Mouse (Mus musculus) ovary, postnatal 10 days (tissue): ENCODE measurements around the gene Hdac9.
"Not testable (repeated sequence)": the region's sequence is repeated elsewhere in the genome, so short reads cannot be mapped to it uniquely, and the experiment has no call there.

Experiments
- DNase-seq: peaks from one replicate; pipeline ENCODE4 v3.0.0; 2022; ENCODE audit warnings: low spot score

Gene Hdac9

DNA sequence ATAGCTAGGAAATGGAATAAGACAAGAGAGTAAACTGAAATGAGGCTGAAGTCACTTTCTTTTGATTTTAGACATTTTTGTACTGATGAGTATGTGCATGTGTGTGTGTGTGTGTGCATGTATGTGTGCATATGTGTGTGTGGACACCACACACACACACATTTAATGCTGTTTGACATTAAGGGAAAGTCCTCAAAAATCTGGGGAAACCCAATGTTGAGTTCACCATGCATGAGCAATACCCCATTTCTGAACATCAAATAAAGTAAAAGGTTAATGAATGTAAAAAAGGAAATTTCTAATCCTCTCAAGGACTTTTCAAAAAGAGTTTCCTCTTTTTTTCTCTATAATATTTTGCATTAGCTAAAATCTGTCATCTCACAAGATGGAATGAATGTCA lies 427.3 kb downstream of the Hdac9 start:
- DNase-seq, result no peak

DNA sequence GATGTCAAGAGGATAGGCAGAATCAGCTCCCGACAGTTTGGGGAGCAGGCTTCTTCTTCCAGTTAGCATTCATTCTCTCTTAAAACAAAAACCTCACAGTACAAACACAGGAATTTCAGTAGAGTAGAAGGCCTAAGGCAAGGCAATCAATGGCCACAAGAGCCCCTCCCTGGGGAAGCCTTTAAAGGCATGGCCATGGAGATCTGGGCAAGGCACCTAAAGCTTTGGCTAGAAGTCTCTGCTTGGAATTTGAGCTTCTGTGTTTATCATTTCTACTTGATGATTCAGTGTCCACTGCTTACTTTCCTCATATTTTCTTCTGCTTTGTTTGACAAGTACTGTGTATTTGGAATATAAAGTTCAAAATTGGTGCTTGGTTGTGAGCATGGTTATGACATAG lies 429.2 kb downstream of the Hdac9 start:
- no peak for DNase-seq

DNA sequence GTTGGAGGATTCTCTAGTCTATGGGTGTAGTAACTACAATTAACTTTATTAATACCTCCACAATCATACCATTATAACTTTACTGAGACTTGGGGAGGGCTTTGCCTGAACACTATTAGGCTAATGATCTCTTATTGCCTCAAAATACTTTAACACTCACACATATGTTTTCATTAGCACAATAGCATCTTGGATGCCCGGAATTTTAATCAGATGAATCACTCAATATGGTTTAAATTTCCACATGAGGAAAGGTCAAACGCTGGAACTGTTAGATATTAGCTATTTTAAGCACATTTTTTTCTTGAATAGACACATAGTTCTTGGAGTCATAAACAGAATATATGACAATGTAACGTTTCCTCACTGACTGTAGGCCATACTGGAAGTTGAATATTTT lies 429.9 kb downstream of the Hdac9 start:
- no peak for DNase-seq

DNA sequence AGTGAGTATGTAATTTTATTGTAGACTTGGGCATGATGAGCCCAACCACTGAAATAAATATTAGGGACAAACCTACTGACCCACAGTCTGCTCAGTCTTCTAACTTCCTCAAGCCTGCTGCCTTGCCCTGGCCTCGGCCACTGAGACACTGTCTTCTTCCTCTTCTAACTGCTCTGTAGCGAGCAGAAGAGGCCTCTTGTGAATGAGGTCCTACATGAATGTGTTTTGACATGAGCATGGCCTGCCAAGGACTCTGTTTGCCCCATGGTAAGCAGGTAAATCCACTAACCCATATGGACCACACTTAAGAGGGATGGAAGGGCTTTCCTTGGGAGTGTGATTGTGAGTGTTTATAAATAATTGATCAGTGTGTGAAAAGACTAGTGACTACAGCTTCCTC lies 430.9 kb downstream of the Hdac9 start:
- no peak for DNase-seq

DNA sequence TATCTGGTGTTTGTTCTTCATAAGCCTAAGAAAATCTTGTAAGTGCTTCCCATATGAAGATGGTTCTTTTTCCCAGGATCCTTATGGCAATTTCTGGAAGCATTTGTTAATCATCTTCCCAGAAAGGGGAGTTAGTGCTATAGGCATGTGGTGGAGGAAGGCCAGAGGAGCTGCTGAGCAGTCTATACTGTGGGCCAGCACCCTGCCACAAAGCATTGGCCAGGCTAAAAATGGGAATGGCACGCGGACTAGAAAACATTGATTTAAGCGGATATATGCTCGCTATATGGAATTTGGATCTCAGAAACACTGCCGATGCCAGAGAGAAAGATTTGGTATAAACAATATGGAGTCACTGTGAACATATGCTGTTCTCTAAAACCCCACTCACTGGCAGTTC lies 435.2 kb downstream of the Hdac9 start:
- DNase-seq, result no peak

DNA sequence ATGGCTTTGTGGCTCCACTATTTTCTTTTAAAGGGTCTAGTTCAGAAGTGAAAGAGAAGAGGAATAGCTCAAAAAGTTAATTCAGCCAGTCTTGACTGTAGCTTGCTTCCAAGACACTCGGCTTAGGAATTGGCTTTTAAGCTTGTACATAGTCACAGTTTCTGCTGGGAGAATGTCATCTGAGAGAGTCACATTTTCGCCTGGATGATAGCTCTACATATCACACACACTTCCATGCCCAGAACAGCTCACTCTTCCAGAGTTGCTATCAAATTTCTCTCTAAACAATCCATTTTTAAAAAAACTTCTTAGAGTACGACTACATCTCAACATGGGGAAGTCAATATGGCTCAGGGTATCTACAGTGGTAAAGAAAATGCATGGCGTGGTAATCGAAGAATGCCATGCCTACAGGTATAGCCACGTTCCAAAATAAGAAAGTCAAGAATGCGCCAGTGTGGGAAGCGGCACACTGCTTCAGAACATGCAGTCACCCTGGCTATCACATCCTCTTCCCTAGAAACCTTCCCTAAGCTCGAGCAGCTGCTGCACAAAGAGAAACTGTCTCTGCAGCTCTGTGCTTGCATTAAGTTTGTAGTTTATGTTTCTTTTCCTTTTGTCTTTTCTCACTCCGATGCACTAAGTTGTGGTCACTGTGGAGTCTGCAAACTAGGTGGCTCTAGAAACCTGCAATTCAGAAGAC lies 443.8 kb downstream of the Hdac9 start:
- DNase-seq, result no peak

DNA sequence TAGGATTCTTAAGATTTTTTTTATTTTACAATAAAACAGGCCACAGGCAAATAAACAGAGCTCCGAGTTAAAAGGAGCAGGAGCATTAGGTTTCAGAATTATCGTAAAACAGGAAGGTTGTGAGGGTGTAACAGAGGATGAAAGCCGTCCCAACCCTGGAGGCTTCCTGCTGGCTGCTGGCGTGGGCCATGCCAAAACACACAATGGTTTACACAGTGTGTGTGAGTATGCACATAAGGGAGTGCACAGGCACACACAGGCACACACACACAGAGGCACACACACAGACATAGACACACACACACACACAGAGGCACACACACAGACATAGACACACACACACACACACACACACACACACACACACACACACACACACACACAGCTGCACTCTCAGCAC lies 444.4 kb downstream of the Hdac9 start:
- DNase-seq, result no peak

DNA sequence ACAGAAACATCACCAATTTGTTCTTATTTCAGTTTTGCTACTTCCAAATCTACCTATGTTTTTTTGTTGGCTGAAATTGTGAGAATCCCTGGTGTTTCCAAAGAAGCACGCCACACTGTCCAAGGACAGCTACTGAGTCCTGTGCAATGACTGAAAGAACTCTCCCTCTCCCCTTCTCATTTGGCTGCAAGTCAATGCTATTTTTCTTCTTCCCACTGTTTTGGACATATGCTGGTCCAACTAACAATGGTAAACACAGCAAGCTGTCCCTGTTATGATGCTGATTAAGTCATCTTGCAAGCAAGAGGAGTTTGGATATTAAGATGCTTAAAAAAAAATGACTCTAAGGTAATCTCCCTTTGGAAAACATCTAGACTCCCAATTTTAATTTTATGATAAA lies 455.2 kb downstream of the Hdac9 start:
- no peak for DNase-seq

DNA sequence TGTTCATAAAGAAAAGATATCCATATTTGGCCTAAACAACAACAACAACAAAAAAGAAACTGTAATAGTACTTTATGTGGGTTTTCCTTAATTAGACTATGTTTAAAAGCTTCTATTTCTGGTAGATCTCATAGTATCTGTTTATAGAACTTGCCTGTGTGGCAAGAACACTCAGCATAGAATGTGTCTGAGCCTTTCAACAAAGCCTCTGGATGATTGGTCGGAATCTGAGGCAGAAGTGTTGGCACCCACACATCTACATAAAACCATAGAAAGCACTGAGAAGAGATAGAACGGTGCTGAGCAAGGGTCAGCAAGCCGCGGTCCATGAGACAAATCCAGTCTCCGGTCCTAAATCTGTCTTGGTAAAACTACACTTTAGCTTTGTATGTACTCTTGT lies 464.3 kb downstream of the Hdac9 start:
- DNase-seq, result no peak

DNA sequence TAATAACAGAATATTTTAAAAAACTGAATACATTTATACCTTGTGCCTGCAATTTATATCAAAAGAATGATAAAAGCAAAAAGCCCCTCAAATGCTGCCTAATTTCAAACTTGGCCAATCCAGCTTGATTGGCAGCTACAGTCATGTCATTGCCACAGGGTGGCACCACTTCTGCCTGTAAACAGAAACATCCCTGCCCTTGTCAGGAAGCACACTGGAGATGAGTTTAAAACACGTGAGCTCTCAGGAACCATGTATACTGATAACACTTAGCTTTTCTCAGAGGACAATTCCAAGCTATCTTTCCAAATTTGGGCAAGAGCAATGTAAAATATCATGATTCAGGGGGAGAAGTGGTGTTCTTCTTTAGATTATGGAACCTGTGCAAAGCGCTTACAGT lies 465.7 kb downstream of the Hdac9 start:
- DNase-seq, result no peak

DNA sequence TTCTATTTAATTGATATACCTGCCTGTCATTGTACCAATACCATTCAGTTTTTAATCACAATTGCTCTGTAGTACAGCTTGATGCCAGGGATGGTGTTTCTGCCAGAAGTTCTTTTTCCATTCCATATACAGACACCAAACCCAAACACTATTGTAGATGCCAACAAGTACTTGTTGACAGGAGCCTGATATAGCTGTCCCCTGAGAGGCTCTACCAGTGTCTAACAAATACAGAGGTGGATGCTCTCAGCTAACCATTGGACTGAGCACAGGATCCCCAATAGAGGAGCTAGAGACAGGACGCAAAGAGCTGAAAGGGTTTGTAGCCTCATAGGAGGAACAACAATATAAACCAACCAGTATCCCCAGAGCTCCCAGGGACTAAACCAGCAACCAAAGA lies 472.2 kb downstream of the Hdac9 start:
- not testable (repeated sequence) for DNase-seq

DNA sequence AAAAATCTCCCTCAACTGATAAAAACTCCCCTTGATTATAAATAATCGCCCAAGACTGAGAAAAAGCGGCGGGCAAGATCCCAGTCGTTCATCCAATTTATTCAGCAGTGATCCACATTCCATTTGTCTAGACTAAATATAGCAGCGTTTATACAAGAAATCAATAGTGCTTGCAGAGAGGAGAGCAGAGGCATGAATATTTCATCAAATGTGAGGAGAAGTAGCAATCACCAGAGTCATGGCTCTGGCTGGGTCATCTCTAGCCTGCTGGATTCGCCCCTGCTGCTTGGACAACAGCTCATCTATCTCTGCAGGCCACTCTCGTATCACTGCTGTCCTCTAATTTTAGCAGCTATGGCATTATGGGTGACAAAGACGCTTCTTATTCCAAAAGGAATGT lies 476.0 kb downstream of the Hdac9 start:
- DNase-seq, result no peak

DNA sequence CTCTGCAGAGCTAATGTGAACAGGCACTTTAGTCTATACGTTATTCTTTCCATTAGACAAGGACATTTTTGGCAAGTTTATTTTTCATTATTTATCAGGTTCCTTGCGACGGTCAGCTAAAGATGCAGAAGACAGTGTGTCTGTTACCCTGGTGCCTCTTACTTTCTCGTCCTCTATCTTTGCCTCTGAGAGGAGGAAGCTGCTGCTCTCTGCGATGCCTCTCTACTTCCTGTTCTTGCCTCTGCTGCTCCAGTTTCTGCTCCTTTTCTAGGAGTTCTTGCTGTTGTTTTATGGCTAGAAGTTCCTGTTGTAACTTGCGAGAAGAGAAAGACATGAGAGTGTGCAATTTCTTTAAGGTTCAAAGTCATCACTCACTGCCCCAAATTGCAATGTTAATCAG lies 484.0 kb downstream of the Hdac9 start:
- DNase-seq, result no peak

DNA sequence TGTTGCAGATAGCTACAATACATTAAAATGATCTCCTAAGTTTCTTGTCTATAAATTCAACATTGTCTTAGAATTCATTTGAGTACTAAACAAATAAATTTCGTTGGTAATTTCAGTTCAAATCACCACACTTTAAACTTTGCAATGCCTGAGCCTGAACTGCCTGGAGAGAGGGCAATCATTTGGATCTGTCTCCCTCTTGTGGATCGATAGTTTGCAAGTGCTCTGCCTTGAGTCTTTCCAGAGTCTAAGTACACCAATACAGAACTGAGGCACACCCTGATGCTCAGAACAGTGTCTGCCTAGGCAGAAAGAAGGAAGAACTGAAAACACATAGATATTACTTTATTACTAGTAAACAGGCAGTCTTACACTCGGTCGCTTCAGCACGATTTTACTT lies 484.4 kb downstream of the Hdac9 start:
- DNase-seq, result no peak

DNA sequence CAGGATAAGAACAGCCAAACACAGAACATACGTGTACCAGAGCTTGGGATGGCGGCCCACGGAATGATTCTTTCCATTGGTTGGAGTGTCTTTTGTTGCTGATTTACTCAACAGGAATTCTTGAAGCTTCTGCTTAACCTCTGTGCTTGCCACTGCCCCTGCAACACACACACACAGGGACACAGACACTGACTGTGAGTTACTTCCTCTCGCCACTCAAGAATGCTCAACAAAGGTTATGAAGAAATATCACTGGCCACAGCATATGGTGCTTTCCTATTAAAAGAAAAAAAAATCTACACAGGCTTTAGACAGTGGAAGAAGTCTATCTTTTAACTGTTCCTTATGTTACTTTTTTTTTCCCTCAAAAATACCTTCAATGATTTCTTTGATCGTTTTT lies 485.1 kb downstream of the Hdac9 start:
- no peak for DNase-seq

DNA sequence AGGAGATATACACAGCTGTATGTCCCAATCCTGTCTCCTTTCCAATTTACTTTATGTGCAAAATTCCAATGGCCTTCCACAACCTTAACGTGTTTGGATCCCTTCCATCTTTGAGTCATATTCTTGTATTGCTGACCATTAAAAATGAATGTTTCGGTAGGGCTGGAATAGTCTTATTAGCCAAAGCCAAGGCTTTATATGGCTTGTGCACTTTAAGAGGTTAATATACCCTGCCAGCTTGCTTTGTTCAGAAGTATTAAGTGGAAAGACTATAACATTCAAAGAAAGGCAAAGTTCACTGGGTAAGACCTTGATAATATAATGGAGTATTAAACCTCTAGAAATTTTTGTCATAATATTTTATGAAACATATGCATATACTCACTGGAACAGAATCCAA lies 491.4 kb downstream of the Hdac9 start:
- DNase-seq, result no peak

DNA sequence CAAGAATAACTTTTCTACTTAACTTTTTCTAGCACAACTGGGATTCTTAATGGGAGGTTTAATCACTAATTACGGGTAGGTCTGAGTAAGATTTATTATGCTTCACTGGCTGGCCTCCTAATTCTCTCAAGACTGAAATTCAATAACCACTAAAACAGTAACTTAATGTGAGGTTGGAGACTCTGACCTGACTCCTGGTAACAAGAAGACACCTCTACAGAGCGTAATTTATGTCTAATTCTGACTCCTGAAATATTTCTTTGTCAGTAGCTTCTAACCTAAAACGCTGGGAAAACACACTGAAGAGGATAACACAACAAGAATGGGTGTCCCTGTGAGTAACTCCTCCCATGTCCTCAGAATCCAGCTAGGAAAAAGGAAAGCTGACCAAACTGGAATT lies 508.8 kb downstream of the Hdac9 start:
- DNase-seq, result no peak

DNA sequence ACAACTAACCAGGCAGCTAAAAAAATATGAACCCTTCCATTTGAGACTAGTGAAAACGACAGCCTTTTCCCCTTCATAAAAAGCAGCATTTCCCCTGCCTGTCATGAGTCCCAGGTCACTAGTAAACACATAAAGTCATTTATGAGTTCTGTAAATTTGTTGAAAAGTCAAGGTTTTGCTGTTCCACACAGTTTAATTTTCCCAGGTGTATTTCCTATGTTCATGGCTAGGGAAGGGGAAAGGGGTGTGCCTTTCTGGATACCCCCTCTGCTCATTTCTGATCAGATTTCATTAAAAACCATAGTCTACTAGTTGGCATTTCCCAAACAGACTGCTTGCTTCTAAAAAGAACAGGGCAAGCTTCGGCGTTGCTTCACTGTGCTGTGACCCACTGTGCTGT lies 509.8 kb downstream of the Hdac9 start:
- no peak for DNase-seq

DNA sequence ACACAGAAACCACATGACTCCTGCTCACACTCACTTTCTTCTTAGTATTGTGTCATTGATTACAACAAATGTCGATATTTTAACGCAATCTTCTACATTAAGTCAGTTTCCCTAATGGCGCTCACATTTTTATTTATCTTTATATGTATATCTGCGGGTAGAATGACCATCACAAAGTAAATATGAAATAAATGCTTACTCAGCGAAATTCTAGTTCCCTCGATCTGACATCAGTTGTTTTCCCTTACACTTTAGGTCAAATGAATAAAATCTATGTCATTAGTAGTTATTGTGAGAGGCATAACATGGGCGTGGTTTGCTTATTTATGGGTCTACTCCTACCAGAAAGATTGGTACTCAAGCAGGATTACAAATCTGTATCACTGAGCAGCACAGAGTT lies 514.8 kb downstream of the Hdac9 start:
- no peak for DNase-seq

DNA sequence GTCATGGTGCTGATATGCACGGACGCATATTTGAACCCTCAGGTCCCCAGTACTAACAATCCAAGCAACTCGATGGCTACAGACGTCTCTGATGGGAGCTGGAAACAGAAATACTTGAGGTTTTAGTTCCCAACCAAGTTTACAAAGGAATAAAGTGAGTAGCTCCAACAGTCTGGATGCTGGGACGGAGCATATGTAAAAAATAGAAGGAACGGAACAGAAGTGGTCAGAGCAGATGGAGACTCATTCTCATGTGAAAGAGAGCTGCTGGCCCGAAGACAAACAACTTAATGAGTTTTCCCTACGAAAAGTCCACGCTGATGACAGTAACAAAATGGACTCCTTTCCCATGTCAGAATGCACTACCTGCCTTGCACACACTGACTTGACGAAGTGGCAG lies 518.3 kb downstream of the Hdac9 start:
- DNase-seq, result no peak

DNA sequence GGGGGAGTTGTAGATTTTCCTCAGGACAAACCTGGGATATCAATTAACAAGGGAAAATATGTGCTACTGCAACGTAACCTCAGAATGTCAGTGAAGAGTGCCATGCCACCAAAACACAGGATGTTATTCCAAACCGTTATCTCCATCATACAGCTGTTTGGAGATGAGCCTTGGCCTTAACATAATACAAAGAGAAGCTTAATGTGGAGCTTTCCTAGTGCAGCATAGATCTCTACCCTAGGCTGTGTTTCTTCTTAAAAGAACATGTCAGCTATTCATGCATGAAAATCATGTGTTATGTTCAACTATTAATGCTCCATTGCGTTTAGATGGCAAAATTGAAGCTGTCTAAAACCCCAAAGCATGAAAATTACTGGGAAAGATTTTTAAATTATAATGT lies 522.6 kb downstream of the Hdac9 start:
- no peak for DNase-seq

DNA sequence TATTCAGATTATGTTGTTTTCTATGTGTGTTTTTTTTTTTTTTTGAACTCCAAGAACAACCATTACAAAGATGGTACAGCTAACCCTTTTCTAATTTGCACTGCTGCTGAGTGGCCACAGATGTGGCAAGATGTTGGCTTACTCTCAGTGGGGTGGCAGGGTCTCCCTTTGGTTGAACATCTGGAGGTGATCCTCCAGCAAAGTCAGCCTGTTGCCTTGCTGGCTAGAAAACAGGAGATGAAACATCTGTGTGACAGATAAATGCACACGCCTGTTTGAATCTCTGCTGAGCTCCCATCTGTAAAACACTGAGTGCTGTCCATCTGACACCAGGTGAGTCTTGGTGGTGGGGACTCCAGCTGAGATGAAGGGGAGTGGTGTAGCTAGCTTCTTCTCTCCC lies 537.2 kb downstream of the Hdac9 start:
- DNase-seq, result no peak

DNA sequence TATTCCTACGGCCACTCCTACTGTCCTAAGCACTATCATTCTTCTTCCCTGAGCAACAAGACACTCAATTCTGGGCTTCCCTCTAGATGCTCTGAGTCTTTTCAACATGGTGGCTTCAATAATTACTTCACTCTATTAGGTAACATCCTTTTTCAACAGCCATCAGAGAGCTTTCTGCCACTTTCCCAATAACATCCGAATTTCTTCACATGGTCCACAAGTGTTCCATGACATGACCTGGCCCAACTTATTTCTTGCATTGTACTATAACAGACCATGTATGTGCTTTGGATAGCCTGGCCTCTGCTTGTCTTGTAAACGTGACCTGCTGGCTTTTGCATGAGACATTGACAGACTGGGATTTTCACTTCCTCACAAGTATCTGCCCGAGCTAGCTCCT lies 538.3 kb downstream of the Hdac9 start:
- DNase-seq, result no peak

DNA sequence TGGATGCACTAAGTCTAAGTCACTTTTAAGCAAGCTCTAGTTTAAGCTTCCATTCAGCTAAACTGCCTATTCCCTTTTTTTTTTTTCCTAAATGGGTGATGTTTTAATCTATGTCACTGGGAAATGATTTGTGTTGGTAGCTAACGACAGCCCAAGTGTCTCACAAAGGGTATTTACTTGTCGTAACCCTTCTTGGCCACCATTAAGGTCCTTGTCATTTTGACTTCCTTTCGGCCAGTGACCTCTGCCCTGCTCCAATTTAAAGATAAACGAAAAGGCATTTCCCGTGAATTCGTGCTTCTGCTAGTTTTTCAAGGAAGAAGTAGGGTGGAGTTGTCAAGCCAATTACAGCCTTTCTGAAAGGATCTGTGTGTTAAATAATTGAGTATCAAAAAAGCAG lies 565.0 kb downstream of the Hdac9 start:
- DNase-seq, result no peak

DNA sequence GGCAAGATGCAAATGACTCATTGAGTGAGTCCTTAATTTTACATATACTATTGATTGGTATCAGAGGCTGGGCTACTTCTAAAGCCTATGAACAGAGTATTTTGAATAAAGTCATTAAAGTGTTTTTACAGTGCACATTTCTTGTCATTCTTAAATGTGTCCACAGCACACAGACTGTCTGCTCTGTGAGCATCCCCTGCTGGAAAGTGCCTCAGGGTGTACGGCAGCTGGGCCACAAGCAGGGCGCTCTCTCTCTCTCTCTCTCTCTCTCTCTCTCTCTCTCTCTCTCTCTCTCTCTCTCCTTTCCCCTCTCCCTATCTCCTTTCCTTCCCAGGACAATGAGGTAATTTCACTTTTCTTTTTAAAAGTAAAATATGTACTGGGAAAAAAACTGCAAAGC lies 569.4 kb downstream of the Hdac9 start:
- no peak for DNase-seq
